Mouse (Mus musculus): Measurements from ENCODE around the gene Cwc15. TPM values are rescaled to one million over a fixed set of nuclear protein-coding genes. Genes with fewer than 3 reads are reported as not detected.
"Not testable (repeated sequence)": the region's sequence is repeated elsewhere in the genome, so short reads cannot be mapped to it uniquely, and the experiment has no call there.

The Cwc15 gene
- polyA plus RNA-seq (2012; fragmentation: generic; extraction: Trizol), result 85.2 TPM
- long read RNA-seq, experiment 1, transcript Cwc15-202 (7 exons, 831 nt), result minor isoform, 7 of 94 reads
- long read RNA-seq, experiment 1, transcript Cwc15-201 (7 exons, 1,111 nt), result major isoform, 82 of 94 reads
- long read RNA-seq, experiment 1, partial matches to known transcripts, result 4 of 94 reads
- long read RNA-seq, experiment 1, other reads (novel, unspliced or antisense), result 0 of 94 reads
- long read RNA-seq, experiment 2, transcript Cwc15-201 (7 exons, 1,111 nt), result major isoform, 39 of 44 reads
- long read RNA-seq, experiment 2, partial matches to known transcripts, result 0 of 44 reads
- long read RNA-seq, experiment 2, other reads (novel, unspliced or antisense), result 2 of 44 reads

- H3K4me3 ChIP-seq (ENCODE audit: insufficient read depth, poor library complexity, severe bottlenecking), result peak within 1 kb of the TSS; percentile 80
- peaks cover 20% of the 10 kb centered on the region for H3K79me2 ChIP-seq (ENCODE audit: control insufficient read depth, insufficient read depth)
- TF ChIP-seq MYOD1 (IDR thresholded peaks at IDR 0.05; ENCODE audit: control insufficient read depth, insufficient read length, low read depth), result no peak
- TF ChIP-seq FOSL1 (IDR thresholded peaks at IDR 0.05; ENCODE audit: insufficient read depth, low read length, poor library complexity, severe bottlenecking), result no peak
- peak; percentile 51 for TF ChIP-seq MAX (IDR thresholded peaks at IDR 0.05)
- TF ChIP-seq USF1 (IDR thresholded peaks at IDR 0.05; ENCODE audit: low read depth), result no peak
- no peak for TF ChIP-seq CTCF (IDR thresholded peaks at IDR 0.05; ENCODE audit: control insufficient read depth, insufficient read depth, insufficient read length)
- peak within 1 kb of the TSS; percentile 83 for H3ac ChIP-seq (ENCODE audit: control insufficient read depth, insufficient read length, low read depth)
- peaks cover 13% of the 10 kb centered on the region for H3K79me3 ChIP-seq (ENCODE audit: low read depth)
- no peaks in the 10 kb centered on the region for H3K27me3 ChIP-seq (ENCODE audit: control insufficient read depth, insufficient read depth, insufficient read length)
- H3K36me3 ChIP-seq (ENCODE audit: control insufficient read depth, insufficient read depth), result peaks cover 33% of the 10 kb centered on the region
These were observed at the start of gene Cwc15, which contains the start of gene Kdm4d for GRCm38 (mm10) chr9:14500023-14500915. Gene Cwc15, plus strand, starts transcription at chr9:14500617. Gene Kdm4d, minus strand, starts transcription at chr9:14500482.

DNA sequence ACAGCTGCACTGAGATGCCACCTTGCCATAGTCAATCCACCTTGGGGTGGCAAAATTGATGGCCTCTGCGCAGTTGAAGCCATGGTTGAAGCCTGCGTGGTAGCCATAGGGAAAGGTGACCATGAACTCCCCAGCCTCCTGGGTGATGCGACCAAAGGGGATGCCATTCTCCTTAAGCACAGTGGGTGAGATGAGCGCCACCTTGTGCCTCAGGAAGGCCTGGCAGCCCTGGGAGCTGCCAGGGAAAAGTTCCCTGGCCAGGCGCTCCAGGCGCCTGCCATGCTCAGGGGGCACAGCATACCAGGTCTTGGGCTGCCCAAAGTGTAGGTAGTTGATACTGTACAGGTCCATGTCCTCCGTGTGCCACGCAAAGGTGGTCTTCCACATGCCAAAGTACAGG, 49.3 kb upstream of the Cwc15 start:
- H3K27me3 ChIP-seq (ENCODE audit: control insufficient read depth, insufficient read depth, insufficient read length); H3ac ChIP-seq (ENCODE audit: control insufficient read depth, insufficient read length, low read depth); H3K79me3 ChIP-seq (ENCODE audit: low read depth); H3K4me3 ChIP-seq (ENCODE audit: insufficient read depth, poor library complexity, severe bottlenecking); H3K36me3 ChIP-seq (ENCODE audit: control insufficient read depth, insufficient read depth); H3K79me2 ChIP-seq (ENCODE audit: control insufficient read depth, insufficient read depth): not testable (repeated sequence)

GRCm38 (mm10) chr9:14456320-14456719, 44.1 kb upstream of the Cwc15 start:
- TF ChIP-seq MYOD1 (IDR thresholded peaks at IDR 0.05; ENCODE audit: control insufficient read depth, insufficient read length, low read depth), result no peak
- no peak for TF ChIP-seq FOSL1 (IDR thresholded peaks at IDR 0.05; ENCODE audit: insufficient read depth, low read length, poor library complexity, severe bottlenecking)
- no peak for TF ChIP-seq CEBPB (IDR thresholded peaks at IDR 0.05; ENCODE audit: low read depth)
- no peak for TF ChIP-seq MYOG (IDR thresholded peaks at IDR 0.05; ENCODE audit: control insufficient read depth, extremely low read depth, insufficient read length)
- TF ChIP-seq CTCF (IDR thresholded peaks at IDR 0.05; ENCODE audit: control insufficient read depth, insufficient read depth, insufficient read length), result no peak
- TF ChIP-seq MAX (IDR thresholded peaks at IDR 0.05), result no peak
- TF ChIP-seq USF1 (IDR thresholded peaks at IDR 0.05; ENCODE audit: low read depth), result no peak
- no peak overlapping the region for H3K4me3 ChIP-seq (ENCODE audit: insufficient read depth, poor library complexity, severe bottlenecking)

DNA sequence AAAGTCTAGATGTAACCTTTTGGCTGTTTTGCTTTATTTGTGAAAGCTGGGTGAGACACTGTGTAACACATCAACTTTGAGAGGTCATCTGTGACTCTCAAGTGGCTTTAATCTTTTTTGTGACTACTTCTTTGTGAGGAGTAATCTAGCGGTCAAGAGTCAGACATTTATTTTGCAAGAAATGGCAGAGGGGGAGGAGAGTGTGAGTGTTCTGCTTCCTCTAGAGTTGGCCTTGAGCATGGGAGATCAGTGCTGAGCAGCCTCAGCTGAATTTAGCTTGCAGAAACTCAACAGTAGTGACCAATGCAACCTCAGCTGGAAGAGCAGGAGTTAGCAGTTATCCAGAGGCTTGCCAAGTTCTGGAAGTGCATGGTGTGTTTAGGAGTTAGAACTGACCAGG, 37.9 kb upstream of the Cwc15 start:
- not testable (repeated sequence) for H3K79me3 ChIP-seq (ENCODE audit: low read depth); H3ac ChIP-seq (ENCODE audit: control insufficient read depth, insufficient read length, low read depth); H3K79me2 ChIP-seq (ENCODE audit: control insufficient read depth, insufficient read depth); H3K27me3 ChIP-seq (ENCODE audit: control insufficient read depth, insufficient read depth, insufficient read length); H3K4me3 ChIP-seq (ENCODE audit: insufficient read depth, poor library complexity, severe bottlenecking); H3K36me3 ChIP-seq (ENCODE audit: control insufficient read depth, insufficient read depth)

More at GRCm38 (mm10) chr9:14456320-14456719, 44.1 kb upstream of the Cwc15 start:
- Histone ChIP-seq H3K79me2 (ENCODE audit: control insufficient read depth, insufficient read depth) (no peaks in the 10 kb centered on the region), H3ac (ENCODE audit: control insufficient read depth, insufficient read length, low read depth) (no peak overlapping the region), H3K79me3 (ENCODE audit: low read depth) (no peaks in the 10 kb centered on the region), H3K27me3 (ENCODE audit: control insufficient read depth, insufficient read depth, insufficient read length) (no peaks in the 10 kb centered on the region), H3K36me3 (ENCODE audit: control insufficient read depth, insufficient read depth) (no peaks in the 10 kb centered on the region)

DNA sequence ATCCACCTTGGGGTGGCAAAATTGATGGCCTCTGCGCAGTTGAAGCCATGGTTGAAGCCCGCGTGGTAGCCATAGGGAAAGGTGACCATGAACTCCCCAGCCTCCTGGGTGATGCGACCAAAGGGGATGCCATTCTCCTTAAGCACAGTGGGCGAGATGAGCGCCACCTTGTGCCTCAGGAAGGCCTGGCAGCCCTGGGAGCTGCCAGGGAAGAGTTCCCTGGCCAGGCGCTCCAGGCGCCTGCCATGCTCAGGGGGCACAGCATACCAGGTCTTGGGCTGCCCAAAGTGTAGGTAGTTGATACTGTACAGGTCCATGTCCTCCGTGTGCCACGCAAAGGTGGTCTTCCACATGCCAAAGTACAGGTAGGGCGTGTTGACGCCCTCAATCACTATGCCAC, 36.7 kb upstream of the Cwc15 start:
- not testable (repeated sequence) for H3K79me2 ChIP-seq (ENCODE audit: control insufficient read depth, insufficient read depth); H3K79me3 ChIP-seq (ENCODE audit: low read depth); H3K4me3 ChIP-seq (ENCODE audit: insufficient read depth, poor library complexity, severe bottlenecking); H3ac ChIP-seq (ENCODE audit: control insufficient read depth, insufficient read length, low read depth); H3K36me3 ChIP-seq (ENCODE audit: control insufficient read depth, insufficient read depth); H3K27me3 ChIP-seq (ENCODE audit: control insufficient read depth, insufficient read depth, insufficient read length)

- H3K79me2 ChIP-seq (ENCODE audit: control insufficient read depth, insufficient read depth), result peaks cover 20% of the 10 kb centered on the region
- TF ChIP-seq MYOG (IDR thresholded peaks at IDR 0.05; ENCODE audit: control insufficient read depth, extremely low read depth, insufficient read length), result no peak
- H3K79me3 ChIP-seq (ENCODE audit: low read depth), result peaks cover 13% of the 10 kb centered on the region
- no peak overlapping the region for H3ac ChIP-seq (ENCODE audit: control insufficient read depth, insufficient read length, low read depth)
- no peak overlapping the region for H3K4me3 ChIP-seq (ENCODE audit: insufficient read depth, poor library complexity, severe bottlenecking)
- H3K36me3 ChIP-seq (ENCODE audit: control insufficient read depth, insufficient read depth), result peaks cover 21% of the 10 kb centered on the region
- no peaks in the 10 kb centered on the region for H3K27me3 ChIP-seq (ENCODE audit: control insufficient read depth, insufficient read depth, insufficient read length)
These were observed 1.3 kb upstream of the Cwc15 start for GRCm38 (mm10) chr9:14498896-14499705.
